Mouse (Mus musculus) thymus, adult 2 months (tissue): ENCODE measurements around the gene Pid1.

Experiments
- CTCF ChIP-seq: fragments of 200-500 bp; IDR thresholded peaks from 2 replicates; pipeline ENCODE4 v1.5.1; 2012; ENCODE audit warnings: mild to moderate bottlenecking, control low read depth, low read length, moderate library complexity, borderline replicate concordance; ENCODE audit not compliant: control insufficient read depth, poor library complexity, insufficient read depth; ENCODE audit errors: extremely low read depth
- POLR2A ChIP-seq: fragments of 200-500 bp; IDR thresholded peaks from 2 replicates; pipeline ENCODE4 v1.6.1; 2012; ENCODE audit warnings: mild to moderate bottlenecking, low read length, control low read depth, moderate library complexity; ENCODE audit not compliant: control insufficient read depth, poor library complexity, insufficient read depth; ENCODE audit errors: extremely low read depth

GRCm38 (mm10) chr1:84217777-84218176 is 146.2 kb downstream of the Pid1 start:
- no peak for TF ChIP-seq CTCF
- TF ChIP-seq POLR2A: no peak
